Mouse (Mus musculus): ENCODE results near the gene Tbc1d25.

DNA sequence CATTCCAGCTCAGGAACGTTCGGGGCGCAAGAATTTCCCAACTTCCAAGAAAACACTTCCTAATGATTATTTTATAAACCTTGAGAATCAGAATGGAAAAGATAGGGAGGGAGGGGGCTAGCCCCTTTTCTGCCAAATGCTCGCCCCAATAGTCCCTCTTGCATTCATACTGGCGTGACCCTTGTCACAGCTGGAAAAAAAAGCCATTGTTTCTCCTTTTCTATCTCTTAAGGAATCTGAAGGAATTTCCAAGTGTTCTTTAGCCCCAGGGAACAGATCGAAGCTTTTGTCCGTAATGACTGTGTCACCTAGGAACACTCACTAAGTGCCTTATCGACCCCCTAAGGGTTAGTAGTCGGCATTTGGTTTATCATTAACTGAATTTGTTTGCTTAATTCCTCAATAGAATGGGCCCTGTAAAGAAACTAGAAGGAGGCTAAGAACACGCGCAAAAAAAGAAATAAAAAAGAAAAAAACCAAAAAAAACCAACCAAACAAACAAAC, 30.8 kb upstream of the Tbc1d25 start:
- TF ChIP-seq CTCF (IDR thresholded peaks at IDR 0.05; ENCODE audit: borderline replicate concordance, extremely low read depth, insufficient read depth, insufficient read length) (no peak), POLR2A (IDR thresholded peaks at IDR 0.05; ENCODE audit: borderline replicate concordance, extremely low read depth, insufficient read depth, insufficient read length, poor library complexity, severe bottlenecking) (no peak)

Data from brain, embryonic 14.5 days (tissue).